Mouse (Mus musculus) leukemia stem cell, adult 10-12 weeks (primary cell): ENCODE data around the gene Meiob. TPM values are rescaled to one million over a fixed set of nuclear protein-coding genes. Genes with fewer than 3 reads are reported as not detected.

ENCODE experiments used
- polyA plus RNA-seq: library from polyadenylated mRNA; stranded (reverse); fragments of >175 nt; gene quantifications from 2 replicates; pipeline ENCODE4 v1.2.3, GENCODE M21; 2012; ENCODE audit warnings: low replicate concordance

The Meiob gene
- not detected in 2 replicates for polyA plus RNA-seq

GRCm38 (mm10) chr17:24803952-24804951 is at the start of gene Meiob:
Gene Meiob (plus strand): TSS chr17:24804289.

GRCm38 (mm10) chr17:24839842-24840241 is 35.8 kb downstream of the Meiob start, which contains the start of gene Hagh:
Gene Hagh (plus strand): TSS chr17:24840143.

GRCm38 (mm10) chr17:24850065-24850772 is 46.1 kb downstream of the Meiob start, which contains the start of gene Fahd1:
Gene Fahd1 (minus strand): TSS chr17:24850364.

GRCm38 (mm10) chr17:24865776-24866175 is 61.7 kb downstream of the Meiob start, which contains the start of gene Igfals:
Gene Igfals (plus strand): TSS chr17:24865997.

GRCm38 (mm10) chr17:24886134-24886931 is 82.2 kb downstream of the Meiob start, which contains the start of the genes Nubp2 and Spsb3:
Gene Nubp2 (minus strand): TSS chr17:24886349.
Gene Spsb3 (plus strand): TSS chr17:24886643.

Other genes starting within 250 kb of the Meiob start
- gene Tsc2, start 171.7 kb upstream of the Meiob start, polyA plus RNA-seq, result 37.0 and 60.0 TPM in 2 replicates
- 4.3 and 4.4 TPM in 2 replicates for gene Nthl1, start 171.6 kb upstream of the Meiob start, polyA plus RNA-seq
- gene Slc9a3r2, start 154.0 kb upstream of the Meiob start, polyA plus RNA-seq, result 2.0 and 5.8 TPM in 2 replicates
- 1.1 and 4.6 TPM in 2 replicates for gene Npw, start 145.8 kb upstream of the Meiob start, polyA plus RNA-seq
- 144 and 147 TPM in 2 replicates for gene Zfp598, start 134.6 kb upstream of the Meiob start, polyA plus RNA-seq
- 0.56 and 0.62 TPM in 2 replicates for gene Syngr3, start 114.3 kb upstream of the Meiob start, polyA plus RNA-seq
- gene Gfer, start 108.1 kb upstream of the Meiob start, polyA plus RNA-seq, result 134 TPM in 2 replicates
- gene Noxo1, start 108.1 kb upstream of the Meiob start, polyA plus RNA-seq, result 0.69 and 1.8 TPM in 2 replicates
- gene Tbl3, start 96.6 kb upstream of the Meiob start, polyA plus RNA-seq, result 20.7 and 32.9 TPM in 2 replicates
- 0.42 and 0.46 TPM in 2 replicates for gene Rnf151, start 86.2 kb upstream of the Meiob start, polyA plus RNA-seq
- gene Rps2, start 86.2 kb upstream of the Meiob start, polyA plus RNA-seq, result 69.0 and 456 TPM in 2 replicates
- gene Ndufb10, start 79.8 kb upstream of the Meiob start, polyA plus RNA-seq, result 350 and 503 TPM in 2 replicates
- gene Rpl3l, start 76.5 kb upstream of the Meiob start, polyA plus RNA-seq, result not detected in 2 replicates
- gene Msrb1, start 67.6 kb upstream of the Meiob start, polyA plus RNA-seq, result 9.9 and 15.7 TPM in 2 replicates
- gene Hs3st6, start 51.3 kb upstream of the Meiob start, polyA plus RNA-seq, result not detected in 2 replicates
- 39.1 and 51.7 TPM in 2 replicates for gene Hagh, start 35.9 kb downstream of the Meiob start, polyA plus RNA-seq
- gene Fahd1, start 46.1 kb downstream of the Meiob start, polyA plus RNA-seq, result 6.2 and 6.5 TPM in 2 replicates
- 0.14 TPM in 1 of 2 replicates, not detected in the other for gene Igfals, start 61.7 kb downstream of the Meiob start, polyA plus RNA-seq
- 10.5 and 114 TPM in 2 replicates for gene Nubp2, start 82.1 kb downstream of the Meiob start, polyA plus RNA-seq
- 21.6 and 45.5 TPM in 2 replicates for gene Spsb3, start 82.4 kb downstream of the Meiob start, polyA plus RNA-seq
- 31.8 and 37.9 TPM in 2 replicates for gene Eme2, start 90.8 kb downstream of the Meiob start, polyA plus RNA-seq
- 81.1 and 115 TPM in 2 replicates for gene Mrps34, start 90.8 kb downstream of the Meiob start, polyA plus RNA-seq
- gene Nme3, start 92.2 kb downstream of the Meiob start, polyA plus RNA-seq, result 16.0 and 19.6 TPM in 2 replicates
- 38.3 and 49.4 TPM in 2 replicates for gene Mapk8ip3, start 132.7 kb downstream of the Meiob start, polyA plus RNA-seq
- 9.1 and 11.1 TPM in 2 replicates for gene Jpt2, start 156.4 kb downstream of the Meiob start, polyA plus RNA-seq
- 21.8 and 31.3 TPM in 2 replicates for gene Cramp1l, start 211.5 kb downstream of the Meiob start, polyA plus RNA-seq
- 6.6 and 11.9 TPM in 2 replicates for gene Ift140, start 211.8 kb downstream of the Meiob start, polyA plus RNA-seq